Mouse (Mus musculus) heart, embryonic 11.5 days (tissue): ENCODE data around the gene Tnik. TPM values are rescaled to one million over a fixed set of nuclear protein-coding genes. Genes with fewer than 3 reads are reported as not detected.

Source experiments
- ATAC-seq: fragments of 200-750 bp; cut with Nextera tagmentation; replicated peaks from 2 replicates; pipeline ENCODE4 v1.8.0; 2017; ENCODE audit warnings: moderate library complexity; ENCODE audit not compliant: insufficient number of reproducible peaks, low FRiP score, low TSS enrichment
- H3K27ac ChIP-seq: fragments of 300-500 bp; sonication (generic); 2 replicates; pipeline ENCODE4 v1.5.1; 2014; ENCODE audit warnings: mild to moderate bottlenecking, low read depth, low read length
- H3K27me3 ChIP-seq: fragments of 300-500 bp; sonication (generic); 2 replicates; pipeline ENCODE4 v1.6.1; 2014; ENCODE audit warnings: mild to moderate bottlenecking, low read length, mixed read lengths; ENCODE audit not compliant: control insufficient read depth, insufficient read depth
- H3K36me3 ChIP-seq: fragments of 300-500 bp; sonication (generic); 2 replicates; pipeline ENCODE4 v1.6.1; 2014; ENCODE audit warnings: mild to moderate bottlenecking, low read length, moderate library complexity, mixed read lengths; ENCODE audit not compliant: control insufficient read depth, insufficient read depth
- H3K4me1 ChIP-seq: fragments of 300-500 bp; sonication (generic); 2 replicates; pipeline ENCODE4 v1.6.1; 2014; ENCODE audit warnings: low read length; ENCODE audit not compliant: control insufficient read depth, insufficient read depth
- H3K4me2 ChIP-seq: fragments of 300-500 bp; sonication (generic); 2 replicates; pipeline ENCODE4 v1.6.1; 2014; ENCODE audit warnings: mild to moderate bottlenecking, moderate library complexity
- H3K4me3 ChIP-seq: fragments of 300-500 bp; sonication (generic); 2 replicates; pipeline ENCODE4 v1.5.1; 2014; ENCODE audit warnings: low read depth, low read length
- H3K9ac ChIP-seq: fragments of 300-500 bp; sonication (generic); 2 replicates; pipeline ENCODE4 v1.6.1; 2014; ENCODE audit warnings: mild to moderate bottlenecking, low read depth, low read length, moderate library complexity
- H3K9me3 ChIP-seq: fragments of 300-500 bp; sonication (generic); replicated peaks from 2 replicates; pipeline ENCODE4 v1.6.1; 2016; ENCODE audit warnings: low read length; ENCODE audit not compliant: control insufficient read depth
- WGBS: fragments of 180-500 bp; shearing (Covaris S2); extraction: QIAGEN DNeasy Blood & Tissue Kit; methylation state at CpG from one replicate; pipeline ENCODE4 v1.1.7; 2014; ENCODE audit not compliant: insufficient replicate concordance; 5-methylcytosine and 5-hydroxymethylcytosine counted together
- polyA plus RNA-seq: library from polyadenylated mRNA; unstranded; fragments of >200 nt; fragmentation: Nextera tagmentation; extraction: Ambion mirVana; gene quantifications from 2 replicates; pipeline ENCODE4 v1.2.1, GENCODE M21; 2014

Gene Tnik
- 7.6 and 7.9 TPM in 2 replicates for polyA plus RNA-seq

GRCm38 (mm10) chr3:28263002-28263947 lies at the start of gene Tnik:
Gene Tnik (plus strand): TSS chr3:28263214.
- Histone ChIP-seq H3K4me3 (peak within 1 kb of the TSS; percentile 69), H3K9ac (peak within 1 kb of the TSS; percentile 75), H3K36me3 (no peaks in the 10 kb centered on the region), H3K9me3 (no peaks in the 10 kb centered on the region), H3K27me3 (no peaks in the 10 kb centered on the region), H3K4me1 (peaks cover 5% of the 10 kb centered on the region; the same call in 1 of the 2 replicates), H3K4me2 (peak within 1 kb of the TSS; percentile 89), H3K27ac (peak within 1 kb of the TSS; percentile 64)
- WGBS = under 1% methylated on average over 59 of the region's 59 CpGs
- ATAC-seq = peak; percentile 86

- no peak overlapping the region for H3K9ac ChIP-seq
- no peaks in the 10 kb centered on the region for H3K36me3 ChIP-seq
- no peak overlapping the region for H3K4me2 ChIP-seq
- WGBS = 80% methylated on average over 7 of the region's 7 CpGs
- ATAC-seq = no peak
- H3K4me3 ChIP-seq = no peak overlapping the region
- H3K9me3 ChIP-seq = no peaks in the 10 kb centered on the region
- H3K27me3 ChIP-seq = no peaks in the 10 kb centered on the region
- no peak overlapping the region for H3K27ac ChIP-seq
- H3K4me1 ChIP-seq = no peaks in the 10 kb centered on the region
These were observed 48.1 kb upstream of the Tnik start for GRCm38 (mm10) chr3:28214886-28215311.

- 32% methylated on average over 5 of the region's 5 CpGs for WGBS
- Histone ChIP-seq H3K4me1 (no peaks in the 10 kb centered on the region), H3K9ac (no peak overlapping the region), H3K36me3 (no peaks in the 10 kb centered on the region), H3K4me2 (no peak overlapping the region), H3K27me3 (no peaks in the 10 kb centered on the region), H3K4me3 (no peak overlapping the region), H3K9me3 (no peaks in the 10 kb centered on the region), H3K27ac (no peak overlapping the region)
- no peak for ATAC-seq
These were observed 46.0 kb upstream of the Tnik start for GRCm38 (mm10) chr3:28217001-28217400.

GRCm38 (mm10) chr3:28219533-28219932 lies 43.5 kb upstream of the Tnik start:
- WGBS = 83% methylated on average over 7 of the region's 7 CpGs
- no peak for ATAC-seq
- H3K27me3 ChIP-seq = no peaks in the 10 kb centered on the region
- H3K27ac ChIP-seq = no peak overlapping the region
- no peak overlapping the region for H3K9ac ChIP-seq
- no peaks in the 10 kb centered on the region for H3K36me3 ChIP-seq
- no peak overlapping the region for H3K4me2 ChIP-seq
- no peaks in the 10 kb centered on the region for H3K9me3 ChIP-seq
- H3K4me3 ChIP-seq = no peak overlapping the region
- 0 out of 2 replicates have a peak, but pooled peaks cover 4% of the 10 kb centered on the region for H3K4me1 ChIP-seq

- Histone ChIP-seq H3K4me2 (no peak overlapping the region), H3K4me3 (no peak overlapping the region), H3K9ac (no peak overlapping the region), H3K9me3 (no peaks in the 10 kb centered on the region), H3K27me3 (no peaks in the 10 kb centered on the region), H3K36me3 (no peaks in the 10 kb centered on the region), H3K4me1 (peaks cover 8% of the 10 kb centered on the region; the same call in 1 of the 2 replicates), H3K27ac (no peak overlapping the region)
- ATAC-seq = no peak
- WGBS = 81% methylated on average over 3 of the region's 3 CpGs
These were observed 43.0 kb upstream of the Tnik start for GRCm38 (mm10) chr3:28219964-28220363.

GRCm38 (mm10) chr3:28224437-28225356 lies 38.3 kb upstream of the Tnik start:
- Histone ChIP-seq H3K36me3 (no peaks in the 10 kb centered on the region), H3K9ac (no peak overlapping the region), H3K27me3 (no peaks in the 10 kb centered on the region), H3K4me2 (no peak overlapping the region), H3K4me1 (peaks cover 9% of the 10 kb centered on the region; the same call in 1 of the 2 replicates), H3K27ac (no peak overlapping the region), H3K4me3 (no peak overlapping the region), H3K9me3 (no peaks in the 10 kb centered on the region)
- 44% methylated on average over 15 of the region's 15 CpGs for WGBS
- ATAC-seq = no peak

- ATAC-seq = no peak
These were observed 37.6 kb upstream of the Tnik start for GRCm38 (mm10) chr3:28225357-28225905.

GRCm38 (mm10) chr3:28226181-28226580 lies 36.8 kb upstream of the Tnik start:
- Histone ChIP-seq H3K36me3 (no peaks in the 10 kb centered on the region), H3K27me3 (no peaks in the 10 kb centered on the region), H3K9ac (no peak overlapping the region), H3K4me1 (peaks cover 9% of the 10 kb centered on the region; the same call in 1 of the 2 replicates), H3K9me3 (no peaks in the 10 kb centered on the region), H3K27ac (no peak overlapping the region), H3K4me3 (no peak overlapping the region), H3K4me2 (no peak overlapping the region)
- 77% methylated on average over 19 of the region's 19 CpGs for WGBS
- ATAC-seq = no peak

More at GRCm38 (mm10) chr3:28225357-28225905, 37.6 kb upstream of the Tnik start:
- Histone ChIP-seq H3K4me2 (no peak overlapping the region), H3K4me3 (no peak overlapping the region), H3K36me3 (no peaks in the 10 kb centered on the region), H3K9ac (no peak overlapping the region), H3K4me1 (peaks cover 9% of the 10 kb centered on the region; the same call in 1 of the 2 replicates), H3K27ac (no peak overlapping the region), H3K9me3 (no peaks in the 10 kb centered on the region), H3K27me3 (no peaks in the 10 kb centered on the region)
- 83% methylated on average over 9 of the region's 9 CpGs for WGBS
